Mouse (Mus musculus) G1E (cell line): Measurements from ENCODE around the gene Klc3.

ENCODE experiments used
- CTCF ChIP-seq: IDR thresholded peaks from 2 replicates; pipeline ENCODE4 v1.5.1; 2012; ENCODE audit warnings: low read depth, low read length, inconsistent platforms, mixed read lengths
- TAL1 ChIP-seq: conservative IDR thresholded peaks from 2 replicates; pipeline ENCODE4 v1.6.1; 2012; ENCODE audit warnings: low read depth, low read length, inconsistent platforms, mixed read lengths

GRCm38 (mm10) chr7:19430402-19430801 is 26.5 kb upstream of the Klc3 start:
- TF ChIP-seq CTCF (no peak), TAL1 (no peak)
